Mouse (Mus musculus): Measurements from ENCODE around the gene Tns4.

DNA sequence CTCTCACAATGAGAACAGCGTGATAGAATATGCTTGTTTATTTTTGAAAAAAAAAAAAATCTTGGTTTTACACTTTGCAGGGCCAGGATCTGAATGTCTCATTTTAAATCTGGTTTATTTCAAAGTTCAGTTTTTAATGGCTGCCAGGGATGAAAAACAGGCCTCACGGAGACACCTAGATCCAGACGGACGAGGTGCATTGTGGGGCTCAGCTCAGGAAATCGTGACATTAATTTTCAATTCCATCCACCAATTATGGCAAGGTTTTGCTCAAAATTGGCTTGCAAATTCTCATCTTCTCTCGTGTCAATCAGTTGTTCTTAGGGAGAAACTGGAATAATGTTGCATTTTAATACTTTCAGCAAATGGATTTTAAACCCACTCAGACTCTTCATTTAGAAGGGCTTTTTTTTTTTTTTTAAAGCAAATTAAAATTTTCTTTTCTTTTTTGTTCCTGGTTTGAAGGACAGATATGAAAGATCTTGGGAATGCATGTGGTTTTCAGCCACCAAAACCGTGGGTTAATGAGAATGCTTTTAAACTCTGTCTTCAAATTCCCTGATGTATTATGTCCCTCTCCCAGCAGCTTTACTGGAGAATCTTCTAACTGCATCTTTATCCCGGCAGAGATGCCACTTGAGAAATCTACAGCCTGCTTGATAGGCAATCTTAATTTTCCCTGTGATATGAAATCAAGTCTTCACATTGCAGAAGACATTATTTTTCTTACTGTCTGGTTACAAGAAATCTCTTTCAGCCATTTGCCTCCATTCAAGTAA is 8.1 kb upstream of the Tns4 start:
- TF ChIP-seq POLR2A (IDR thresholded peaks at IDR 0.05; ENCODE audit: extremely low read depth, insufficient read depth, low read length) (no peak), CTCF (IDR thresholded peaks at IDR 0.05; ENCODE audit: extremely low read depth, insufficient read depth, low read length) (no peak)
